Mouse (Mus musculus) forebrain, embryonic 11.5 days (tissue): Measurements from ENCODE around the gene Ndn. TPM values are rescaled to one million over a fixed set of nuclear protein-coding genes. Genes with fewer than 3 reads are reported as not detected.

Experiments
- ATAC-seq: fragments of 200-750 bp; cut with Nextera tagmentation; replicated peaks from 2 replicates; pipeline ENCODE4 v1.8.0; 2017; ENCODE audit warnings: moderate TSS enrichment; ENCODE audit not compliant: low FRiP score
- DNase-seq: peaks from one replicate; pipeline ENCODE4 v3.0.0-alpha.2; 2017; ENCODE audit warnings: low spot score
- H3K27ac ChIP-seq: fragments of 300-500 bp; sonication (generic); 2 replicates; pipeline ENCODE4 v1.5.1; 2014; ENCODE audit warnings: low read depth, low read length
- H3K27me3 ChIP-seq: fragments of 300-500 bp; sonication (generic); 2 replicates; pipeline ENCODE4 v1.6.1; 2014; ENCODE audit warnings: mild to moderate bottlenecking, low read length, mixed read lengths; ENCODE audit not compliant: control insufficient read depth, insufficient read depth
- H3K36me3 ChIP-seq: fragments of 300-500 bp; sonication (generic); 2 replicates; pipeline ENCODE4 v1.6.1; 2014; ENCODE audit warnings: mild to moderate bottlenecking, low read length, moderate library complexity, mixed read lengths; ENCODE audit not compliant: control insufficient read depth, insufficient read depth
- H3K4me1 ChIP-seq: fragments of 300-500 bp; sonication (generic); replicated peaks from 2 replicates; pipeline ENCODE4 v1.6.1; 2014; ENCODE audit warnings: low read length, mixed read lengths; ENCODE audit not compliant: control insufficient read depth, insufficient read depth
- H3K4me2 ChIP-seq: fragments of 300-500 bp; sonication (generic); 2 replicates; pipeline ENCODE4 v1.6.1; 2014; ENCODE audit warnings: low read depth, mild to moderate bottlenecking, low read length, moderate library complexity, mixed read lengths; ENCODE audit not compliant: severe bottlenecking
- H3K4me3 ChIP-seq: fragments of 300-500 bp; sonication (generic); 2 replicates; pipeline ENCODE4 v1.5.1; 2014; ENCODE audit warnings: low read depth, low read length
- H3K9ac ChIP-seq: fragments of 300-500 bp; sonication (generic); 2 replicates; pipeline ENCODE4 v1.6.1; 2014; ENCODE audit warnings: low read length
- H3K9me3 ChIP-seq: fragments of 300-500 bp; sonication (generic); 2 replicates; pipeline ENCODE4 v1.6.1; 2016; ENCODE audit warnings: low read length, mixed read lengths; ENCODE audit not compliant: control insufficient read depth
- WGBS: fragments of 180-500 bp; shearing (Covaris S2); extraction: QIAGEN DNeasy Blood & Tissue Kit; methylation state at CpG from one replicate; pipeline ENCODE4 v1.1.7; 2014; 5-methylcytosine and 5-hydroxymethylcytosine counted together
- polyA plus RNA-seq: library from polyadenylated mRNA; unstranded; fragments of >200 nt; fragmentation: Nextera tagmentation; extraction: Ambion mirVana; gene quantifications from 2 replicates; pipeline ENCODE4 v1.2.1, GENCODE M21; 2014

Ndn gene
- 152 and 169 TPM in 2 replicates for polyA plus RNA-seq

- Histone ChIP-seq H3K27me3 (no peaks in the 10 kb centered on the region), H3K4me1 (0 out of 2 replicates have a peak, but pooled peaks cover 2% of the 10 kb centered on the region), H3K36me3 (no peaks in the 10 kb centered on the region), H3K27ac (no peak within 1 kb of the TSS), H3K4me3 (no peak within 1 kb of the TSS), H3K9ac (no peak within 1 kb of the TSS), H3K9me3 (peaks cover 2% of the 10 kb centered on the region; the same call in 1 of the 2 replicates), H3K4me2 (no peak within 1 kb of the TSS)
- ATAC-seq = no peak
- 70% methylated on average over 1 of the region's 1 CpGs for WGBS
- DNase-seq = no peak
Measured at GRCm38 (mm10) chr7:62346269-62346668, at the start of gene Ndn. TSS of gene Ndn (plus strand) at chr7:62346569.

- Histone ChIP-seq H3K4me3 (no peak overlapping the region), H3K4me2 (no peak overlapping the region), H3K4me1 (no peaks in the 10 kb centered on the region), H3K9ac (no peak overlapping the region), H3K9me3 (no peaks in the 10 kb centered on the region), H3K27ac (no peak overlapping the region), H3K27me3 (no peaks in the 10 kb centered on the region), H3K36me3 (no peaks in the 10 kb centered on the region)
- ATAC-seq (peak; percentile 59; the same call in 1 of the 2 replicates), DNase-seq (no peak)
- WGBS = 49% methylated on average over 3 of the region's 3 CpGs
Measured at GRCm38 (mm10) chr7:62302451-62302850, 43.9 kb upstream of the Ndn start.

- no peaks in the 10 kb centered on the region for H3K9me3 ChIP-seq
Measured at GRCm38 (mm10) chr7:62306896-62307614, 39.3 kb upstream of the Ndn start.

GRCm38 (mm10) chr7:62316793-62317192 is 29.6 kb upstream of the Ndn start:
- Histone ChIP-seq H3K27me3 (no peaks in the 10 kb centered on the region), H3K9ac (no peak overlapping the region), H3K9me3 (no peaks in the 10 kb centered on the region), H3K27ac (no peak overlapping the region), H3K36me3 (no peaks in the 10 kb centered on the region), H3K4me1 (no peaks in the 10 kb centered on the region), H3K4me2 (no peak overlapping the region), H3K4me3 (no peak overlapping the region)
- ATAC-seq (no peak), DNase-seq (no peak)
- WGBS = 83% methylated on average over 5 of the region's 5 CpGs

More at GRCm38 (mm10) chr7:62306896-62307614, 39.3 kb upstream of the Ndn start:
- Histone ChIP-seq H3K27ac (peak overlapping the region; percentile 31; the same call in 1 of the 2 replicates), H3K36me3 (no peaks in the 10 kb centered on the region), H3K4me2 (no peak overlapping the region), H3K27me3 (no peaks in the 10 kb centered on the region), H3K4me1 (no peaks in the 10 kb centered on the region), H3K9ac (no peak overlapping the region), H3K4me3 (no peak overlapping the region)
- DNase-seq = no peak
- 35% methylated on average over 6 of the region's 6 CpGs for WGBS
- ATAC-seq = peak; percentile 74

GRCm38 (mm10) chr7:62345411-62345810 is 958 bp upstream of the Ndn start:
- ATAC-seq = no peak
- Histone ChIP-seq H3K9me3 (peaks cover 2% of the 10 kb centered on the region; the same call in 1 of the 2 replicates), H3K27me3 (no peaks in the 10 kb centered on the region), H3K9ac (no peak overlapping the region), H3K27ac (no peak overlapping the region), H3K4me1 (0 out of 2 replicates have a peak, but pooled peaks cover 2% of the 10 kb centered on the region), H3K4me2 (no peak overlapping the region), H3K4me3 (no peak overlapping the region), H3K36me3 (no peaks in the 10 kb centered on the region)
- 53% methylated on average over 1 of the region's 1 CpGs for WGBS
- DNase-seq = no peak

GRCm38 (mm10) chr7:62348106-62348803 is 1.9 kb downstream of the Ndn start:
- 0 out of 2 replicates have a peak, but pooled peaks cover 2% of the 10 kb centered on the region for H3K4me1 ChIP-seq
- ATAC-seq (peak; percentile 94), DNase-seq (peak; percentile 89)
- peak overlapping the region; percentile 60 for H3K4me2 ChIP-seq
- peak overlapping the region; percentile 44 for H3K4me3 ChIP-seq
- no peaks in the 10 kb centered on the region for H3K27me3 ChIP-seq
- H3K27ac ChIP-seq = peak overlapping the region; percentile 62
- peaks cover 2% of the 10 kb centered on the region; the same call in 1 of the 2 replicates for H3K9me3 ChIP-seq
- H3K9ac ChIP-seq = peak overlapping the region; percentile 56
- WGBS = 16% methylated on average over 41 of the region's 42 CpGs
- no peaks in the 10 kb centered on the region for H3K36me3 ChIP-seq

DNA sequence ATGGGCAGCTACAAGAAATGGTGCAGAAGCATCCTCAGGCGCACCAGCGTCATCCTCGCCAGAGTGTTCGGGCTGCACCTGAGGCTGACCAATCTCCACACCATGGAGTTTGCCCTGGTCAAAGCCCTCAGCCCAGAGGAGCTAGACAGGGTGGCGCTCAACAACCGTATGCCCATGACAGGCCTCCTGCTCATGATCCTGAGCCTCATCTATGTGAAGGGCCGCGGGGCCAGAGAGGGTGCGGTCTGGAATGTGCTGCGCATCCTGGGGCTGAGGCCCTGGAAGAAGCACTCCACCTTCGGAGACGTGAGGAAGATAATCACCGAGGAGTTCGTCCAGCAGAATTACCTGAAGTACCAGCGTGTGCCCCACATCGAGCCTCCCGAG is 2.4 kb downstream of the Ndn start:
- 29% methylated on average over 17 of the region's 17 CpGs for WGBS
- peak; percentile 24 for ATAC-seq

GRCm38 (mm10) chr7:62351266-62351665 is 4.9 kb downstream of the Ndn start:
- no peak for ATAC-seq
- Histone ChIP-seq H3K27me3 (no peaks in the 10 kb centered on the region), H3K27ac (no peak overlapping the region), H3K4me2 (no peak overlapping the region), H3K36me3 (no peaks in the 10 kb centered on the region), H3K9ac (no peak overlapping the region), H3K4me3 (no peak overlapping the region), H3K9me3 (peaks cover 2% of the 10 kb centered on the region; the same call in 1 of the 2 replicates), H3K4me1 (0 out of 2 replicates have a peak, but pooled peaks cover 2% of the 10 kb centered on the region)
- DNase-seq = no peak
- WGBS = 57% methylated on average over 8 of the region's 8 CpGs

More for the DNA sequence above, 2.4 kb downstream of the Ndn start:
- H3K9ac ChIP-seq = peak overlapping the region; percentile 56
- H3K4me1 ChIP-seq = 0 out of 2 replicates have a peak, but pooled peaks cover 2% of the 10 kb centered on the region
- H3K27me3 ChIP-seq = no peaks in the 10 kb centered on the region
- peak; percentile 53 for DNase-seq
- H3K4me3 ChIP-seq = peak overlapping the region; percentile 44
- peaks cover 2% of the 10 kb centered on the region; the same call in 1 of the 2 replicates for H3K9me3 ChIP-seq
- peak overlapping the region; percentile 60 for H3K4me2 ChIP-seq
- H3K27ac ChIP-seq = no peak overlapping the region; the same call in 1 of the 2 replicates
- no peaks in the 10 kb centered on the region for H3K36me3 ChIP-seq
